In the genomic region with DNA sequence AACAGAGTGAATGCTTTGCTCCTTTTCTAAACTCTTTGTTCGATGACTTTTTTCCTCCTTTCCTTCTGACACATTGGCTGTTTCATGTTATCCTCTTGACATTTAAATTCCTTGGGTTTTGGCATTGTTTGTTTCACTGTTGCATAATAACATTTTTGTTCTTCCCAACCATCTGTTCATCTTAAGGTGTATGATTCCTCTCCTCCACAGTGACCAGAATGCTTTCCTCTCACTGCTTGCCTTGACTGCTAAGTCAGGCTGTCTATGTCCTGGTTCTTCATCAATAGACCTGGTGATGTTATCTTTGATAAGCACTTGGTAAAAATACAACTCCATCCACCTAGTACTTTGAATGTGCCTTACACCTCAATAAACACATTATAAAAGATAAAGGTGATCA, we compare ENCODE assay signal across 18 mouse cellular contexts.
"Had no signal": no experiment of that assay in that cellular context is flagged by ENCODE, and none has a peak within 500 bp of the region (broad histone marks: within the 10 kb centered on the region; RNA-seq: fewer than 3 reads in every experiment).

No protein-coding gene starts in this region.

- H3K4me3 ChIP-seq: limb, embryonic 12.5 days; limb, embryonic 15.5 days; liver, embryonic 15.5 days; midbrain, embryonic 12.5 days; myocyte; neural tube, embryonic 13.5 days; stomach, embryonic 15.5 days had no signal

- DNase-seq: kidney, adult 2 months; kidney, postnatal 25 days; left cerebral cortex, postnatal 4 days; lung, adult 2 months; lung, postnatal 14 days; lung, postnatal 4 days; retina, postnatal 1 day; right cerebral cortex, postnatal 25 days; spleen, adult 18-20 months; thymus, postnatal 25 days had no signal

- H3K27ac ChIP-seq: kidney, postnatal 0 days; limb, embryonic 12.5 days; limb, embryonic 15.5 days; liver, embryonic 15.5 days; midbrain, embryonic 12.5 days; neural tube, embryonic 13.5 days; stomach, embryonic 15.5 days had no signal
